Comparison of ENCODE assay signal across 8 mouse cellular contexts in genomic region chrX:48278103-48278502, GRCm38 (mm10). TPM values are rescaled to one million over a fixed set of nuclear protein-coding genes. Genes with fewer than 3 reads are reported as not detected.
DNase-seq lines count a peak whose midpoint lies in the region; ATAC-seq and TF ChIP-seq lines count a peak whose summit lies in the region.

No protein-coding gene starts in this region.

- H3K36me3 ChIP-seq in liver, postnatal 0 days (replicated peaks; ENCODE audit: insufficient read depth, low read length): 0 out of 2 replicates have a peak, but pooled peaks cover 5% of the 10 kb centered on the region
- H3K36me3 ChIP-seq in thymus, adult 2 months (ENCODE audit: control insufficient read depth, insufficient read depth, low read length): no peaks in the 10 kb centered on the region

- H3K4me1 ChIP-seq in liver, postnatal 0 days (ENCODE audit: insufficient read depth): no peaks in the 10 kb centered on the region
- H3K4me1 ChIP-seq in thymus, adult 2 months (replicated peaks; ENCODE audit: control insufficient read depth, insufficient read depth, low read length): no peaks in the 10 kb centered on the region

- peak; percentile 42 for DNase-seq in adrenal gland, postnatal 10 days
- no peak for DNase-seq in adrenal gland, postnatal 4 days (ENCODE audit: low spot score in 2 of 2)
- DNase-seq in left cerebral cortex, adult 18-20 months (ENCODE audit: low spot score in 2 of 2): peak; percentile 28 to 36
- DNase-seq in left cerebral cortex, adult 8-10 months (ENCODE audit: low spot score in 2 of 2): no peak
- peak; percentile 9 to 33 for DNase-seq in frontal cortex, postnatal 36 days (ENCODE audit: low spot score in 2 of 2)
- peak; percentile 33 for DNase-seq in liver, postnatal 0 days
- peak; percentile 37 for DNase-seq in thymus, adult 2 months

- no peak overlapping the region for H3K27ac ChIP-seq in liver, postnatal 0 days (ENCODE audit: low read depth)
- H3K27ac ChIP-seq in thymus, adult 2 months (ENCODE audit: control insufficient read depth, insufficient read depth, low read length): no peak overlapping the region

- H3K27me3 ChIP-seq in liver, postnatal 0 days (ENCODE audit: insufficient read depth, low read length): no peaks in the 10 kb centered on the region
- H3K27me3 ChIP-seq in thymus, adult 2 months (ENCODE audit: control insufficient read depth, insufficient read depth, low read length): no peaks in the 10 kb centered on the region

- 37% methylated on average over 3 of the region's 3 CpGs for WGBS in liver, postnatal 0 days (ENCODE audit: insufficient replicate concordance)
- 48% methylated on average over 3 of the region's 3 CpGs for WGBS in thymus, adult 2 months

- H3K4me3 ChIP-seq in liver, postnatal 0 days (ENCODE audit: low read depth, low read length): no peak overlapping the region
- H3K4me3 ChIP-seq in thymus, adult 2 months (ENCODE audit: control insufficient read depth, insufficient read depth, low read length): no peak overlapping the region

- peak; percentile 63 for ATAC-seq in activated CD4-positive, CD25-positive, alpha-beta regulatory T cell, adult 4 months
- ATAC-seq in liver, postnatal 0 days: no peak

- no peak overlapping the region for H3K4me2 ChIP-seq in liver, postnatal 0 days (ENCODE audit: low read depth, low read length)

- TF ChIP-seq CTCF in liver, postnatal 0 days (IDR thresholded peaks at IDR 0.05; ENCODE audit: low read depth): peak; percentile 76
- no peak for TF ChIP-seq CTCF in thymus, adult 2 months (IDR thresholded peaks at IDR 0.05; ENCODE audit: borderline replicate concordance, control insufficient read depth, extremely low read depth, insufficient read depth, low read length, poor library complexity)

- no peak for TF ChIP-seq POLR2A in thymus, adult 2 months (IDR thresholded peaks at IDR 0.05; ENCODE audit: control insufficient read depth, extremely low read depth, insufficient read depth, low read length, poor library complexity)

- H3K9me3 ChIP-seq in liver, postnatal 0 days (ENCODE audit: low read length): no peaks in the 10 kb centered on the region

- TF ChIP-seq EP300 in liver, postnatal 0 days (IDR thresholded peaks at IDR 0.05; ENCODE audit: low read depth): no peak

- no peak overlapping the region for H3K9ac ChIP-seq in liver, postnatal 0 days (replicated peaks)

RNA-seq across cellular contexts. Expression of gene Utp14a, which starts 21.4 kb away (rescaled TPM):
- 10 to 100 TPM; 14.9 to 18.5 TPM for total RNA-seq in adrenal gland, postnatal 10 days (2021)
- 10 to 100 TPM; 17.4 to 23.0 TPM for total RNA-seq in adrenal gland, postnatal 4 days (2021)
- 10 to 100 TPM; 16.2 to 16.8 TPM for total RNA-seq in left cerebral cortex, adult 18-20 months (2021)
- 10 to 100 TPM; 14.9 to 16.8 (median 15.5) TPM for total RNA-seq in left cerebral cortex, adult 8-10 months (2022)
- polyA plus RNA-seq in activated CD4-positive, CD25-positive, alpha-beta regulatory T cell, adult 4 months (2017; shearing (Covaris generic)): 10 to 100 TPM; 26.8 to 29.1 TPM
- 7.9 and 8.1 TPM in 2 replicates for polyA plus RNA-seq in liver, postnatal 0 days (2015; fragmentation: Nextera tagmentation; extraction: Ambion mirVana)
- polyA plus RNA-seq in thymus, adult 2 months (2012; rRNA removed): 3.7 and 3.8 TPM in 2 replicates

Comparison
In these comparisons a context has a peak if more than half of its experiments do, and no peak if none do; other contexts are left out.
1. DNase-seq: peak in adrenal gland, postnatal 10 days (single experiment), left cerebral cortex, adult 18-20 months (2 of 2), frontal cortex, postnatal 36 days (2 of 2), liver, postnatal 0 days (single experiment) and thymus, adult 2 months (single experiment); none in adrenal gland, postnatal 4 days (0 of 2) and left cerebral cortex, adult 8-10 months (0 of 2).